Mouse (Mus musculus) frontal cortex, adult 2 months (tissue): ENCODE measurements around the gene Dnah6. TPM values are rescaled to one million over a fixed set of nuclear protein-coding genes. Genes with fewer than 3 reads are reported as not detected.

Experiments used
- DNase-seq, 2 experiments: peaks; one replicate each; pipeline ENCODE4 v3.0.0; 2022; ENCODE audit warnings: low spot score in 1 of 2; ENCODE audit errors: extremely low spot score in 1 of 2
- polyA plus RNA-seq: library from polyadenylated mRNA; depleted of rRNA; stranded (reverse); fragments of >200 nt; gene quantifications from 2 replicates; pipeline ENCODE4 v1.2.3, GENCODE M21; 2012

Dnah6 gene
- polyA plus RNA-seq, 1 experiment, result 0.12 TPM

- peak in 1 of 2 experiments; percentile 5 for DNase-seq
Observed at GRCm38 (mm10) chr6:73045944-73046343, 175.5 kb downstream of the Dnah6 start.

- no peak for DNase-seq
Observed at GRCm38 (mm10) chr6:73042278-73042677, 179.2 kb downstream of the Dnah6 start.

GRCm38 (mm10) chr6:73038291-73038690, 183.2 kb downstream of the Dnah6 start:
- no peak for DNase-seq

GRCm38 (mm10) chr6:73028853-73029252, 192.6 kb downstream of the Dnah6 start:
- no peak for DNase-seq

GRCm38 (mm10) chr6:73027881-73028280, 193.6 kb downstream of the Dnah6 start:
- no peak for DNase-seq

GRCm38 (mm10) chr6:73026898-73027297, 194.6 kb downstream of the Dnah6 start:
- DNase-seq, result no peak

- DNase-seq, result peak in 1 of 2 experiments; percentile 47
Observed at GRCm38 (mm10) chr6:73020061-73020460, 201.4 kb downstream of the Dnah6 start.

- DNase-seq, result no peak
Observed at GRCm38 (mm10) chr6:73018725-73019280, 202.6 kb downstream of the Dnah6 start.

GRCm38 (mm10) chr6:73014317-73015160, 206.9 kb downstream of the Dnah6 start:
- no peak for DNase-seq

- no peak for DNase-seq
Observed at GRCm38 (mm10) chr6:73012931-73013330, 208.5 kb downstream of the Dnah6 start.

GRCm38 (mm10) chr6:73011827-73012226, 209.6 kb downstream of the Dnah6 start:
- no peak for DNase-seq

- peak in 1 of 2 experiments; percentile 72 for DNase-seq
Observed at GRCm38 (mm10) chr6:73010073-73010472, 211.4 kb downstream of the Dnah6 start.

- DNase-seq, result no peak
Observed at GRCm38 (mm10) chr6:73003601-73004000, 217.8 kb downstream of the Dnah6 start.

GRCm38 (mm10) chr6:73002391-73002790, 219.1 kb downstream of the Dnah6 start:
- no peak for DNase-seq

GRCm38 (mm10) chr6:72998809-72999208, 222.6 kb downstream of the Dnah6 start:
- no peak for DNase-seq

GRCm38 (mm10) chr6:72993688-72994082, 227.8 kb downstream of the Dnah6 start:
- DNase-seq, result no peak

- no peak for DNase-seq
Observed at GRCm38 (mm10) chr6:72993054-72993687, 228.3 kb downstream of the Dnah6 start.

- no peak for DNase-seq
Observed at GRCm38 (mm10) chr6:72990206-72990605, 231.2 kb downstream of the Dnah6 start.

- no peak for DNase-seq
Observed at GRCm38 (mm10) chr6:72989028-72989736, 232.3 kb downstream of the Dnah6 start.

GRCm38 (mm10) chr6:72982506-72982905, 238.9 kb downstream of the Dnah6 start:
- DNase-seq, result no peak

- DNase-seq, result no peak
Observed at GRCm38 (mm10) chr6:72981851-72982250, 239.6 kb downstream of the Dnah6 start.
